Mouse (Mus musculus) lung, postnatal 25 days (tissue): Measurements from ENCODE around the gene Gm10718.
"Not testable (repeated sequence)": the region's sequence is repeated elsewhere in the genome, so short reads cannot be mapped to it uniquely, and the experiment has no call there.

ENCODE experiments used
- DNase-seq: peaks from one replicate; pipeline ENCODE4 v3.0.0; 2022; ENCODE audit warnings: low spot score

Gm10718 gene

DNA sequence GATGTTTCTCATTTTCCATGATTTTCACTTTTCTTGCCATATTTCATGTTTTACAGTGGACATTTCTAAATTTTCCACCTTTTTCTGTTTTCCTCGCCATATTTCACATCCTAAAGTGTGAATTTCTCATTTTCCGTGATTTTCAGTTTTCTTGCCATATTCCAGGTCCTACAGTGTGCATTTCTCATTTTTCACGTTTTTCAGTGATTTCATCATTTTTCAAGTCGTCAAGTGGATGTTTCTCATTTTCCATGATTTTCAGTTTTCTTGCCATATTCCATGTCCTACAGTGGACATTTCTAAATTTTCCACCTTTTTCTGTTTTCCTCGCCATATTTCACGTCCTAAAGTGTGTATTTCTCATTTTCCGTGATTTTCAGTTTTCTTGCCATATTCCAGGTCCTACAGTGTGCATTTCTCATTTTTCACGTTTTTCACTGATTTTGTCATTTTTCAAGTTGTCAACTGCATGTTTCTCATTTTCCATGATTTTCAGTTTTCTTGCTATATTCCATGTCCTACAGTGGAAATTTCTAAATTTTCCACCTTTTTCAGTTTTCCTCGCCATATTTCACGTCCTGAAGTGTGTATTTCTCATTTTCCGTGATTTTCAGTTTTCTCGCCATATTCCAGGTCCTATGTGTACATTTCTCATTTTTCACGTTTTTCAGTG is at the start of gene Gm10718:
Gm10718 (plus strand) TSS at position 236 of the 673 bp plus-strand sequence.
- DNase-seq: peak; percentile 50

DNA sequence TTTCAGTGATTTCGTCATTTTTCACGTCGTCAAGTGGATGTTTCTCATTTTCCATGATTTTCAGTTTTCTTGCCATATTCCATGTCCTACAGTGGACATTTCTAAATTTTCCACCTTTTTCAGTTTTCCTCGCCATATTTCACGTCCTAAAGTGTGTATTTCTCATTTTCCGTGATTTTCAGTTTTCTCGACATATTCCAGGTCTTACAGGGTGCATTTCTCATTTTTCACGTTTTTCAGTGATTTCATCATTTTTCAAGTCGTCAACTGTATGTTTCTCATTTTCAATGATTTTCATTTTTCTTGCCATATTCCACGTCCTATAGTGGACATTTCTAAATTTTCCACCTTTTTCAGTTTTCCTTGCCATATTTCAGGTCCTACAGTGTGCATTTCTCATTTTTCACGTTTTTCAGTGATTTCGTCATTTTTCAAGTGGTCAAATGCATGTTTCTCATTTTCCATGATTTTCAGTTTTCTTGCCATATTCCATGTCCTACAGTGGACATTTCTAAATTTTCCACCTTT is 22.8 kb upstream of the Gm10718 start, which contains the start of gene Gm10722:
Gm10722 (plus strand) TSS at position 478 of the 528 bp plus-strand sequence.
- DNase-seq: not testable (repeated sequence)

DNA sequence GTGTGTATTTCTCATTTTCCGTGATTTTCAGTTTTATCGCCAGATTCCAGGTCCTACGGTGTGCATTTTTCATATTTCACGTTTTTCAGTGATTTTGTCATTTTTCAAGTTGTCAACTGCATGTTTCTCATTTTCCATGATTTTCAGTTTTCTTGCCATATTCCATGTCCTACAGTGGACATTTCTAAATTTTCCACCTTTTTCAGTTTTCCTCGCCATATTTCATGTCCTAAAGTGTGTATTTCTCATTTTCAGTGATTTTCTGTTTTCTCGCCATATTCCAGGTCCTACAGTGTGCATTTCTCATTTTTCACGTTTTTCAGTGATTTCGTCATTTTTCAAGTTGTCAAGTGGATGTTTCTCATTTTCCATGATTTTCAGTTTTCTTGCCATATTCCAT is 22.3 kb upstream of the Gm10718 start:
- peak; percentile 31 for DNase-seq

DNA sequence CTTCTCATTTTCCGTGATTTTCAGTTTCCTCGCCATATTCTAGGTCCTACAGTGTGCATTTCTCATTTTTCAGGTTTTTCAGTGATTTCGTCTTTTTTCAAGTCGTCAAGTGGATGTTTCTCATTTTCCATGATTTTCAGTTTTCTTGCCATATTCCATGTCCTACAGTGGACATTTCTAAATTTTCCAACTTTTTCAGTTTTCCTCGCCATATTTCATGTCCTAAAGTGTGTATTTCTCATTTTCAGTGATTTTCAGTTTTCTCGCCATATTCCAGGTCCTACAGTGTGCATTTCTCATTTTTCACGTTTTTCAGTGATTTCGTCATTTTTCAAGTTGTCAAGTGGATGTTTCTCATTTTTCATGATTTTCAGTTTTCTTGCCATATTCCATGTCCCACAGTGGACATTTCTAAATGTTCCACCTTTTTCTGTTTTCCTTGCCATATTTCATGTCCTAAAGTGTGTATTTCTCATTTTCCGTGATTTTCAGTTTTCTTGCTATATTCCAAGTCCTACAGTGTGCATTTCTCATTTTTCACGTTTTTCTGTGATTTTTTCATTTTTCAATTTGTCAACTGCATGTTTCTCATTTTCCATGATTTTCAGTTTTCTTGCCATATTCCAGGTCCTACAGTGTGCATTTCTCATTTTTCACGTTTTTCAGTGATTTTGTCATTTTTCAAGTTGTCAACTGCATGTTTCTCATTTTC is 21.2 kb upstream of the Gm10718 start:
- peak; percentile 100 for DNase-seq

DNA sequence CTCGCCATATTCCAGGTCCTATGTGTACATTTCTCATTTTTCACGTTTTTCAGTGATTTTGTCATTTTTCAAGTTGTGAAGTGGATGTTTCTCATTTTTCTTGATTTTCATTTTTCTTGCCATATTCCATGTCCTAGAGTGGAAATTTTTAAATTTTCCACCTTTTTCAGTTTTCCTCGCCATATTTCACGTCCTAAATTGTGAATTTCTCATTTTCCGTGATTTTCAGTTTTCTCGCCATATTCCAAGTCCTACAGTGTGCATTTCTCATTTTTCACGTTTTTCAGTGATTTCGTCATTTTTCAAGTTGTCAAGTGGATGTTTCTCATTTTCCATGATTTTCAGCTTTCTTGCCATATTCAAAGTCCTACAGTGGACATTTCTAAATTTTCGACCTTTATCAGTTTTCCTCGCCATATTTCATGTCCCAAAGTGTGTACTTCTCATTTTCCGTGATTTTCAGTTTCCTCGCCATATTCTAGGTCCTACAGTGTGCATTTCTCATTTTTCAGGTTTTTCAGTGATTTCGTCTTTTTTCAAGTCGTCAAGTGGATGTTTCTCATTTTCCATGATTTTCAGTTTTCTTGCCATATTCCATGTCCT is 20.5 kb upstream of the Gm10718 start, which contains the start of gene Gm11168:
Gm11168 (plus strand) TSS at position 553 of the 603 bp plus-strand sequence.
- DNase-seq: peak; percentile 3

DNA sequence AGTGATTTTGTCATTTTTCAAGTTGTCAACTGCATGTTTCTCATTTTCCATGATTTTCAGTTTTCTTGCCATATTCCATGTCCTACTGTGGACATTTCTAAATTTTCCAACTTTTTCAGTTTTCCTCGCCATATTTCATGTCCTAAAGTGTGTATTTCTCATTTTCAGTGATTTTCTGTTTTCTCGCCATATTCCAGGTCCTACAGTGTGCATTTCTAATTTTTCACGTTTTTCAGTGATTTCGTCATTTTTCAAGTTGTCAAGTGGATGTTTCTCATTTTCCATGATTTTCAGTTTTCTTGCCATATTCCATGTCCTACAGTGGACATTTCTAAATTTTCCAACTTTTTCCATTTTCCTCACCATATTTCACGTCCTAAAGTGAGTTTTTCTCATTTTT is 17.2 kb upstream of the Gm10718 start:
- not testable (repeated sequence) for DNase-seq

DNA sequence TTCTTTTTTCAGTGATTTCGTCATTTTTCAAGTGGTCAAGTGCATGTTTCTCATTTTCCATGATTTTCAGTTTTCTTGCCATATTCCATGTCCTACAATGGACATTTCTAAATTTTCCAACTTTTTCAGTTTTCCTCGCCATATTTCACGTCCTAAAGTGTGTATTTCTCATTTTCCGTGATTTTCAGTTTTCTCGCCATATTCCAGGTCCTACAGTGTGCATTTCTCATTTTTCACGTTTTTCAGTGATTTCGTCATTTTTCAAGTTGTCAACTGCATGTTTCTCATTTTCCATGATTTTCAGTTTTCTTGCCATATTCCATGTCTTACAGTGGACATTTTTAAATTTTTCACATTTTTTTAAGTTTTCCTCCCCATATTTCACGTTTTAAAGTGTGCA is 16.7 kb upstream of the Gm10718 start:
- peak; percentile 89 for DNase-seq

DNA sequence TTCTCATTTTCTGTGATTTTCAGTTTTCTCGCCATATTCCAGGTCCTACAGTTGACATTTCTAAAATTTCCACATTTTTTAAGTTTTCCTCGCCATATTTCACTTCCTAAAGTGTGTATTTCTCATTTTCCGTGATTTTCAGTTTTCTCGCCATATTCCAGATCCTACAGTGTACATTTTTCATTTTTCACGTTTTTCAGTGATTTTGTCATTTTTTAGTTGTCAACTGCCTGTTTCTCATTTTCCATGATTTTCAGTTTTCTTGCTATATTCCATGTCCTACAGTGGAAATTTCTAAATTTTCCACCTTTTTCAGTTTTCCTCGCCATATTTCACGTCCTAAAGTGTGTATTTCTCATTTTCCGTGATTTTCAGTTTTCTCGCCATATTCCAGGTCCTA is 16.1 kb upstream of the Gm10718 start:
- not testable (repeated sequence) for DNase-seq

DNA sequence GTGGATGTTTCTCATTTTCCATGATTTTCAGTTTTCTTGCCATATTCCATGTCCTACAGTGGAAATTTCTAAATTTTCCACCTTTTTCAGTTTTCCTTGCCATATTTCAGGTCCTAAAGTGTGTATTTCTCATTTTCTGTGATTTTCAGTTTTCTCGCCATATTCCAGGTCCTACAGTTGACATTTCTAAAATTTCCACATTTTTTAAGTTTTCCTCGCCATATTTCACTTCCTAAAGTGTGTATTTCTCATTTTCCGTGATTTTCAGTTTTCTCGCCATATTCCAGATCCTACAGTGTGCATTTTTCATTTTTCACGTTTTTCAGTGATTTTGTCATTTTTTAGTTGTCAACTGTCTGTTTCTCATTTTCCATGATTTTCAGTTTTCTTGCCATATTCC is 14.0 kb upstream of the Gm10718 start:
- not testable (repeated sequence) for DNase-seq

DNA sequence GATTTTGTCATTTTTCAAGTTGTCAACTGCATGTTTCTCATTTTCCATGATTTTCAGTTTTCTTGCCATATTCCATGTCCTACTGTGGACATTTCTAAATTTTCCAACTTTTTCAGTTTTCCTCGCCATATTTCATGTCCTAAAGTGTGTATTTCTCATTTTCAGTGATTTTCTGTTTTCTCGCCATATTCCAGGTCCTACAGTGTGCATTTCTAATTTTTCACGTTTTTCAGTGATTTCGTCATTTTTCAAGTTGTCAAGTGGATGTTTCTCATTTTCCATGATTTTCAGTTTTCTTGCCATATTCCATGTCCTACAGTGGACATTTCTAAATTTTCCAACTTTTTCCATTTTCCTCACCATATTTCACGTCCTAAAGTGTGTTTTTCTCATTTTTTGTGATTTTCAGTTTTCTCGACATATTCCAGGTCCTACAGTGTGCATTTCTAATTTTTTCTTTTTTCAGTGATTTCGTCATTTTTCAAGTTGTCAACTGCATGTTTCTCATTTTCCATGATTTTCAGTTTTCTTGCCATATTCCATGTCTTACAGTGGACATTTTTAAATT is 11.2 kb upstream of the Gm10718 start:
- DNase-seq: not testable (repeated sequence)

DNA sequence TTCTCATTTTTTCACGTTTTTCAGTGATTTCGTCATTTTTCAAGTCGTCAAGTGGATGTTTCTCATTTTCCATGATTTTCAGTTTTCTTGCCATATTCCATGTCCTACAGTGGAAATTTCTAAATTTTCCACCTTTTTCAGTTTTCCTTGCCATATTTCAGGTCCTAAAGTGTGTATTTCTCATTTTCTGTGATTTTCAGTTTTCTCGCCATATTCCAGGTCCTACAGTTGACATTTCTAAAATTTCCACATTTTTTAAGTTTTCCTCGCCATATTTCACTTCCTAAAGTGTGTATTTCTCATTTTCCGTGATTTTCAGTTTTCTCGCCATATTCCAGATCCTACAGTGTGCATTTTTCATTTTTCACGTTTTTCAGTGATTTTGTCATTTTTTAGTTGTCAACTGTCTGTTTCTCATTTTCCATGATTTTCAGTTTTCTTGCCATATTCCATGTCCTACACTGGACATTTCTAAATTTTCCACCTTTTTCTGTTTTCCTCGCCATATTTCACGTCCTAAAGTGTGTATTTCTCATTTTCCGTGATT is 10.5 kb upstream of the Gm10718 start, which contains the start of gene Gm10721:
Gm10721 (plus strand) TSS at position 408 of the 547 bp plus-strand sequence.
- not testable (repeated sequence) for DNase-seq

DNA sequence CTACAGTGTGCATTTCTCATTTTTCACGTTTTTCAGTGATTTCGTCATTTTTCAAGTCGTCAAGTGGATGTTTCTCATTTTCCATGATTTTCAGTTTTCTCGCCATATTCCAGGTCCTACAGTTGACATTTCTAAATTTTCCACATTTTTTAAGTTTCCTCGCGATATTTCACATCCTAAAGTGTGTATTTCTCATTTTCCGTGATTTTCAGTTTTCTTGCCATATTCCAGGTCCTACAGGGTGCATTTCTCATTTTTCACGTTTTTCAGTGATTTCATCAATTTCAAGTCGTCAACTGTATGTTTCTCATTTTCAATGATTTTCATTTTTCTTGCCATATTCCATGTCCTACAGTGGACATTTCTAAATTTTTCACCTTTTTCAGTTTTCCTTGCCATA is 8.0 kb upstream of the Gm10718 start, which contains the start of gene Gm10720:
Gm10720 (plus strand) TSS at position 301 of the 400 bp plus-strand sequence.
- not testable (repeated sequence) for DNase-seq

DNA sequence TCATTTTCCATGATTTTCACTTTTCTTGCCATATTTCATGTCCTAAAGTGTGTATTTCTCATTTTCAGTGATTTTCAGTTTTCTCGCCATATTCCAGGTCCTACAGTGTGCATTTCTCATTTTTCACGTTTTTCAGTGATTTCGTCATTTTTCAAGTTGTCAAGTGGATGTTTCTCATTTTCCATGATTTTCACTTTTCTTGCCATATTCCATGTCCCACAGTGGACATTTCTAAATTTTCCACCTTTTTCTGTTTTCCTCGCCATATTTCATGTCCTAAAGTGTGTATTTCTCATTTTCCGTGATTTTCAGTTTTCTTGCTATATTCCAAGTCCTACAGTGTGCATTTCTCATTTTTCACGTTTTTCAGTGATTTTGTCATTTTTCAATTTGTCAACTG is 7.5 kb upstream of the Gm10718 start:
- peak; percentile 5 for DNase-seq

DNA sequence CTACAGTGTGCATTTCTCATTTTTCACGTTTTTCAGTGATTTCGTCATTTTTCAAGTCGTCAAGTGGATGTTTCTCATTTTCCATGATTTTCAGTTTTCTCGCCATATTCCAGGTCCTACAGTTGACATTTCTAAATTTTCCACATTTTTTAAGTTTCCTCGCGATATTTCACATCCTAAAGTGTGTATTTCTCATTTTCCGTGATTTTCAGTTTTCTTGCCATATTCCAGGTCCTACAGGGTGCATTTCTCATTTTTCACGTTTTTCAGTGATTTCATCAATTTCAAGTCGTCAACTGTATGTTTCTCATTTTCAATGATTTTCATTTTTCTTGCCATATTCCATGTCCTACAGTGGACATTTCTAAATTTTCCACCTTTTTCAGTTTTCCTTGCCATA is 6.2 kb upstream of the Gm10718 start, which contains the start of gene Gm10719:
Gm10719 (plus strand) TSS at position 301 of the 400 bp plus-strand sequence.
- DNase-seq: not testable (repeated sequence)

DNA sequence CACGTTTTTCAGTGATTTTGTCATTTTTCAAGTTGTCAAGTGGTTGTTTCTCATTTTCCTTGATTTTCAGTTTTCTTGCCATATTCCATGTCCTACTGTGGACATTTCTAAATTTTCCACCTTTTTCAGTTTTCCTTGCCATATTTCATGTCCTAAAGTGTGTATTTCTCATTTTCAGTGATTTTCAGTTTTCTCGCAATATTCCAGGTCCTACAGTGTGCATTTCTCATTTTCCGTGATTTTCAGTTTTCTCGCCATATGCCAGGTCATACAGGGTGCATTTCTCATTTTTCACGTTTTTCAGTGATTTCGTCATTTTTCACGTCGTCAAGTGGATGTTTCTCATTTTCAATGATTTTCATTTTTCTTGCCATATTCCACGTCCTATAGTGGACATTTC is 4.4 kb upstream of the Gm10718 start:
- DNase-seq: not testable (repeated sequence)

DNA sequence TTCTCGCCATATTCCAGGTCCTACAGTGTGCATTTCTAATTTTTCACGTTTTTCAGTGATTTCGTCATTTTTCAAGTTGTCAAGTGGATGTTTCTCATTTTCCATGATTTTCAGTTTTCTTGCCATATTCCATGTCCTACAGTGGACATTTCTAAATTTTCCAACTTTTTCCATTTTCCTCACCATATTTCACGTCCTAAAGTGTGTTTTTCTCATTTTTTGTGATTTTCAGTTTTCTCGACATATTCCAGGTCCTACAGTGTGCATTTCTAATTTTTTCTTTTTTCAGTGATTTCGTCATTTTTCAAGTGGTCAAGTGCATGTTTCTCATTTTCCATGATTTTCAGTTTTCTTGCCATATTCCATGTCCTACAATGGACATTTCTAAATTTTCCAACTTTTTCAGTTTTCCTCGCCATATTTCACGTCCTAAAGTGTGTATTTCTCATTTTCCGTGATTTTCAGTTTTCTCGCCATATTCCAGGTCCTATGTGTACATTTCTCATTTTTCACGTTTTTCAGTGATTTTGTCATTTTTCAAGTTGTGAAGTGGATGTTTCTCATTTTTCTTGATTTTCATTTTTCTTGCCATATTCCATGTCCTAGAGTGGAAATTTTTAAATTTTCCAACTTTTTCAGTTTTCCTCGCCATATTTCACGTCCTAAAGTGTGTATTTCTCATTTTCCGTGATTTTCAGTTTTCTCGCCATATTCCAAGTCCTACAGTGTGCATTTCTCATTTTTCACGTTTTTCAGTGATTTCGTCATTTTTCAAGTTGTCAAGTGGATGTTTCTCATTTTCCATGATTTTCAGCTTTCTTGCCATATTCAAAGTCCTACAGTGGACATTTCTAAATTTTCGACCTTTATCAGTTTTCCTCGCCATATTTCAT is 3.3 kb upstream of the Gm10718 start:
- DNase-seq: peak; percentile 87

DNA sequence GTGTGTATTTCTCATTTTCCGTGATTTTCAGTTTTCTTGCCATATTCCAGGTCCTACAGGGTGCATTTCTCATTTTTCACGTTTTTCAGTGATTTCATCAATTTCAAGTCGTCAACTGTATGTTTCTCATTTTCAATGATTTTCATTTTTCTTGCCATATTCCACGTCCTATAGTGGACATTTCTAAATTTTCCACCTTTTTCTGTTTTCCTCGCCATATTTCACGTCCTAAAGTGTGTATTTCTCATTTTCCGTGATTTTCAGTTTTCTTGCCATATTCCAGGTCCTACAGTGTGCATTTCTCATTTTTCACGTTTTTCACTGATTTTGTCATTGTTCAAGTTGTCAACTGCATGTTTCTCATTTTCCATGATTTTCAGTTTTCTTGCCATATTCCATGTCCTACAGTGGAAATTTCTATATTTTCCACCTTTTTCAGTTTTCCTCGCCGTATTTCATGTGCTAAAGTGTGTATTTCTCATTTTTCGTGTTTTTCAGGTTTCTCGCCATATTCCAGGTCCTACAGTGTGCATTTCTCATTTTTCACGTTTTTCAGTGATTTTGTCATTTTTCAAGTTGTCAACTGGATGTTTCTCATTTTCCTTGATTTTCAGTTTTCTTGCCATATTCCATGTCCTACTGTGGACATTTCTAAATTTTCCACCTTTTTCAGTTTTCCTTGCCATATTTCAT is 885 bp upstream of the Gm10718 start:
- DNase-seq: peak; percentile 87

DNA sequence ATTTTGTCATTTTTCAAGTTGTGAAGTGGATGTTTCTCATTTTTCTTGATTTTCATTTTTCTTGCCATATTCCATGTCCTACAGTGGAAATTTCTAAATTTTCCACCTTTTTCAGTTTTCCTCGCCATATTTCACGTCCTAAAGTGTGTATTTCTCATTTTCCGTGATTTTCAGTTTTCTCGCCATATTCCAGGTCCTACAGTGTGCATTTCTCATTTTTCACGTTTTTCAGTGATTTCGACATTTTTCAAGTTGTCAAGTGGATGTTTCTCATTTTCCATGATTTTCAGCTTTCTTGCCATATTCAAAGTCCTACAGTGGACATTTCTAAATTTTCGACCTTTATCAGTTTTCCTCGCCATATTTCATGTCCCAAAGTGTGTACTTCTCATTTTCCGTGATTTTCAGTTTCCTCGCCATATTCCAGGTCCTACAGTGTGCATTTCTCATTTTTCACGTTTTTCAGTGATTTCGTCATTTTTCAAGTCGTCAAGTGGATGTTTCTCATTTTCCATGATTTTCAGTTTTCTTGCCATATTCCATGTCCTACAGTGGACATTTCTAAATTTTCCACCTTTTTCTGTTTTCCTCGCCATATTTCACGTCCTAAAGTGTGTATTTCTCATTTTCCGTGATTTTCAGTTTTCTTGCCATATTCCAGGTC is 770 bp downstream of the Gm10718 start:
- peak; percentile 79 for DNase-seq

DNA sequence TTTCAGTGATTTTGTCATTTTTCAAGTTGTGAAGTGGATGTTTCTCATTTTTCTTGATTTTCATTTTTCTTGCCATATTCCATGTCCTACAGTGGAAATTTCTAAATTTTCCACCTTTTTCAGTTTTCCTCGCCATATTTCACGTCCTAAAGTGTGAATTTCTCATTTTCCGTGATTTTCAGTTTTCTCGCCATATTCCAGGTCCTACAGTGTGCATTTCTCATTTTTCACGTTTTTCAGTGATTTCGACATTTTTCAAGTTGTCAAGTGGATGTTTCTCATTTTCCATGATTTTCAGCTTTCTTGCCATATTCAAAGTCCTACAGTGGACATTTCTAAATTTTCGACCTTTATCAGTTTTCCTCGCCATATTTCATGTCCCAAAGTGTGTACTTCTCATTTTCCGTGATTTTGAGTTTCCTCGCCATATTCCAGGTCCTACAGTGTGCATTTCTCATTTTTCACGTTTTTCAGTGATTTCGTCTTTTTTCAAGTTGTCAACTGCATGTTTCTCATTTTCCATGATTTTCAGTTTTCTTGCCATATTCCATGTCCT is 1.6 kb downstream of the Gm10718 start, which contains the start of gene Gm10717:
Gm10717 (plus strand) TSS at position 506 of the 556 bp plus-strand sequence.
- peak; percentile 65 for DNase-seq
